Mouse (Mus musculus) heart, embryonic 11.5 days (tissue): ENCODE results near the gene Kcnj9. TPM values are rescaled to one million over a fixed set of nuclear protein-coding genes. Genes with fewer than 3 reads are reported as not detected.

Experiments used
- ATAC-seq: fragments of 200-750 bp; cut with Nextera tagmentation; replicated peaks from 2 replicates; pipeline ENCODE4 v1.8.0; 2017; ENCODE audit warnings: moderate library complexity; ENCODE audit not compliant: insufficient number of reproducible peaks, low FRiP score, low TSS enrichment
- H3K27ac ChIP-seq: fragments of 300-500 bp; sonication (generic); 2 replicates; pipeline ENCODE4 v1.5.1; 2014; ENCODE audit warnings: mild to moderate bottlenecking, low read depth, low read length
- H3K27me3 ChIP-seq: fragments of 300-500 bp; sonication (generic); 2 replicates; pipeline ENCODE4 v1.6.1; 2014; ENCODE audit warnings: mild to moderate bottlenecking, low read length, mixed read lengths; ENCODE audit not compliant: control insufficient read depth, insufficient read depth
- H3K36me3 ChIP-seq: fragments of 300-500 bp; sonication (generic); 2 replicates; pipeline ENCODE4 v1.6.1; 2014; ENCODE audit warnings: mild to moderate bottlenecking, low read length, moderate library complexity, mixed read lengths; ENCODE audit not compliant: control insufficient read depth, insufficient read depth
- H3K4me1 ChIP-seq: fragments of 300-500 bp; sonication (generic); 2 replicates; pipeline ENCODE4 v1.6.1; 2014; ENCODE audit warnings: low read length; ENCODE audit not compliant: control insufficient read depth, insufficient read depth
- H3K4me2 ChIP-seq: fragments of 300-500 bp; sonication (generic); 2 replicates; pipeline ENCODE4 v1.6.1; 2014; ENCODE audit warnings: mild to moderate bottlenecking, moderate library complexity
- H3K4me3 ChIP-seq: fragments of 300-500 bp; sonication (generic); 2 replicates; pipeline ENCODE4 v1.5.1; 2014; ENCODE audit warnings: low read depth, low read length
- H3K9ac ChIP-seq: fragments of 300-500 bp; sonication (generic); 2 replicates; pipeline ENCODE4 v1.6.1; 2014; ENCODE audit warnings: mild to moderate bottlenecking, low read depth, low read length, moderate library complexity
- H3K9me3 ChIP-seq: fragments of 300-500 bp; sonication (generic); replicated peaks from 2 replicates; pipeline ENCODE4 v1.6.1; 2016; ENCODE audit warnings: low read length; ENCODE audit not compliant: control insufficient read depth
- WGBS: fragments of 180-500 bp; shearing (Covaris S2); extraction: QIAGEN DNeasy Blood & Tissue Kit; methylation state at CpG from one replicate; pipeline ENCODE4 v1.1.7; 2014; ENCODE audit not compliant: insufficient replicate concordance; 5-methylcytosine and 5-hydroxymethylcytosine counted together
- polyA plus RNA-seq: library from polyadenylated mRNA; unstranded; fragments of >200 nt; fragmentation: Nextera tagmentation; extraction: Ambion mirVana; gene quantifications from 2 replicates; pipeline ENCODE4 v1.2.1, GENCODE M21; 2014

The Kcnj9 gene
- polyA plus RNA-seq, 1 experiment from 2014 or later: 0.59 TPM

DNA sequence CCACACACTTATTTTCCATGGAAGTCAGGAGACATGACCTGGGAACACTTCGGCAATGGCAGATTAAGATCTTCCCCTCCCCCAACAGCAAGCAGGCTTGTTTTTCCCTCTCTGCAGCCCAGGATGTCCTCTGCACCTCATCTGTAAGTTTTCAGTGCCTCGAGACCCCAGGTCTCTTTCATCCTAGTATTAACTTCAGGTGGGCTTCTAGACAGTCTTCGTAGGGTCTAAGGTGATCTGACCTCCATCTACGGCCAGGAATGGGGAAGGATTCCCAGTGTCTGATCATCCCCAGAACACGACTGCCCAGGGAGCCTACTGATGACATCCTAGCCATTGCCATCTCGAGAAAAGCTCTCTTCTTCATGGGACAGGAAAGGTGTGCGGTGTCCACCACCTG lies 657 bp downstream of the Kcnj9 start:
- Histone ChIP-seq H3K4me2 (no peak overlapping the region), H3K4me3 (no peak overlapping the region), H3K9ac (no peak overlapping the region), H3K27me3 (peaks cover 68% of the 10 kb centered on the region), H3K27ac (no peak overlapping the region), H3K9me3 (0 out of 2 replicates have a peak, but pooled peaks cover 2% of the 10 kb centered on the region), H3K4me1 (peaks cover 4% of the 10 kb centered on the region; the same call in 1 of the 2 replicates), H3K36me3 (no peaks in the 10 kb centered on the region)
- WGBS: 67% methylated on average over 7 of the region's 7 CpGs
- no peak for ATAC-seq

DNA sequence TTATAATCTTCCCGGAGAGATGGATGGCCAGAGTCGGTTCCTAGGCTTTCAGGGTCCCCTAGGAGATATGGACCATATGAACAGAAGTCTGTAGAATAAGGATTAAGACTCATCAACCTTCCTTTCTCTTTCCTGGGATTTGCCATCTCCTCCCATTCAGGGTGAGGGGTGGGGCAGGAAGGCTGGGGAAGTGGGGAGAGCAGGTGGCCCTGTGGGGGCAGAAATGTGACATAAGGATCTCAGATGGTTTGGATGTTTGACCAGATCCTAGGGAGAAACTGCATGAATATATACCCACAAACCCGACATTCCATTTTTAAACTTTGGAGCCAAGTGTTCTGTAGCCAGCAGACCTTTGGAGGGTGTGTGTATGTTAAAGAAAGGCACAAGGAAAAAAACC lies 1.1 kb downstream of the Kcnj9 start:
- Histone ChIP-seq H3K9ac (no peak overlapping the region), H3K27me3 (peaks cover 65% of the 10 kb centered on the region), H3K4me2 (no peak overlapping the region), H3K9me3 (0 out of 2 replicates have a peak, but pooled peaks cover 2% of the 10 kb centered on the region), H3K36me3 (no peaks in the 10 kb centered on the region), H3K4me3 (no peak overlapping the region), H3K27ac (no peak overlapping the region), H3K4me1 (peaks cover 4% of the 10 kb centered on the region; the same call in 1 of the 2 replicates)
- WGBS: 80% methylated on average over 3 of the region's 3 CpGs
- no peak for ATAC-seq

DNA sequence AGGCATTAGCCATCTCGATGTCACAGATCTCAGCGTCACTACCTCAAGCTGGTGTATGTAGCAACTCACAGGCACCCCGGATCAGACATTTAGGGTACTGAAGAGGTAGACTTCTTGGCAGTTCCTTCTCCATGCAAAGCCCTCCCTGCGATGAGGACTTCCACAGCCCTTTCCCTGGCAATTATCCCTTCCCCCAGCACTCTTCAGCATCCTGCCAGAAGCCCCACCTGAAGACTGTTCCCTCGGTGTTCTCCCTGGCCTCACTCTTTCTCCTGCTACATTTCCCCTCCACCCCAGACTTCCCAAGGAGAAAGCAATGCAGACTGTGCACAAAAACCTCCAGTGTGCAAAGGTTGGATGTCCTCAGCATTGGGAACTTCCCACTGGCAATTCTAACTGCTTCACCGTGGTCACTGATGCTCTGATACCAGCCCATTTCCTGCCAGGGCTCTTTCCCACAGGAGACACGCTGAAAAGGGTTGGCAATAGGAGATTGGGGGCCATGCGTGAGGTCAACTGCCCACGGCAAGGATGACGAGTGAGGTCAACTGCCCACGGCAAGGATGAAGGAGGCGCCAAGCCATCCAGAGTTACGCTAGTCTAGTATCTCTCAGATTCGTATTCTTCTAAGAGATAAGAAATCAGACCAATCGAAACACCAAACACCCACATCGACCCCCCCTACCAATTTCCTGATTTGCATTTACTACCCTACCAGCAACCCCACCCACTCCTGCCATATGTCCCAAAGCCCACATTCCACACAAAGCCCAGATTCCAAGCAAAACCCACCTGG lies 1.7 kb downstream of the Kcnj9 start:
- no peak for ATAC-seq
- no peak overlapping the region for H3K4me2 ChIP-seq
- H3K4me3 ChIP-seq: no peak overlapping the region
- H3K4me1 ChIP-seq: peaks cover 4% of the 10 kb centered on the region; the same call in 1 of the 2 replicates
- WGBS: 74% methylated on average over 16 of the region's 16 CpGs
- peaks cover 69% of the 10 kb centered on the region for H3K27me3 ChIP-seq
- no peaks in the 10 kb centered on the region for H3K36me3 ChIP-seq
- 0 out of 2 replicates have a peak, but pooled peaks cover 2% of the 10 kb centered on the region for H3K9me3 ChIP-seq
- no peak overlapping the region for H3K9ac ChIP-seq
- no peak overlapping the region for H3K27ac ChIP-seq

DNA sequence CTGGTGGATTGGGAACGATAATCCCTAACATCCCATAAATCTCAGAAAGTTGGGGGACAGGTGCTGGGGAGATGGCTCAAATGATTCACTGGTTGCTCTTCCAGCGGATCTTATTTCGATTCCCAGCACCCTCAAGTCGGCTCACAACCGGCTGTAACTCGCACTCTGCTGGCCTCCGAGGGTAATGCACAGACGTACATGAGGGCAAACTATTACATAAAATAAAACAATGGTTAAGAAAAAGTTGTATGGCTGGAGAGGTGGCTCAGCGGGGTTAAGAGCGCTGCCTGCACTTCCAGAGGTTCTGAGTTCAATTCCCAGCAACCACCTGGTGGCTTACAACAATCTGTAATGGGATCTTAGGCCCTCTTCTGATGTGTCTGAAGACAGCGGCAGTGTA lies 2.4 kb downstream of the Kcnj9 start:
- no peak overlapping the region for H3K27ac ChIP-seq
- peaks cover 4% of the 10 kb centered on the region; the same call in 1 of the 2 replicates for H3K4me1 ChIP-seq
- H3K4me3 ChIP-seq: peak overlapping the region; percentile 38
- WGBS: 39% methylated on average over 11 of the region's 11 CpGs
- H3K36me3 ChIP-seq: no peaks in the 10 kb centered on the region
- no peak overlapping the region for H3K9ac ChIP-seq
- peaks cover 75% of the 10 kb centered on the region for H3K27me3 ChIP-seq
- 0 out of 2 replicates have a peak, but pooled peaks cover 2% of the 10 kb centered on the region for H3K9me3 ChIP-seq
- H3K4me2 ChIP-seq: peak overlapping the region; percentile 78
- no peak for ATAC-seq

DNA sequence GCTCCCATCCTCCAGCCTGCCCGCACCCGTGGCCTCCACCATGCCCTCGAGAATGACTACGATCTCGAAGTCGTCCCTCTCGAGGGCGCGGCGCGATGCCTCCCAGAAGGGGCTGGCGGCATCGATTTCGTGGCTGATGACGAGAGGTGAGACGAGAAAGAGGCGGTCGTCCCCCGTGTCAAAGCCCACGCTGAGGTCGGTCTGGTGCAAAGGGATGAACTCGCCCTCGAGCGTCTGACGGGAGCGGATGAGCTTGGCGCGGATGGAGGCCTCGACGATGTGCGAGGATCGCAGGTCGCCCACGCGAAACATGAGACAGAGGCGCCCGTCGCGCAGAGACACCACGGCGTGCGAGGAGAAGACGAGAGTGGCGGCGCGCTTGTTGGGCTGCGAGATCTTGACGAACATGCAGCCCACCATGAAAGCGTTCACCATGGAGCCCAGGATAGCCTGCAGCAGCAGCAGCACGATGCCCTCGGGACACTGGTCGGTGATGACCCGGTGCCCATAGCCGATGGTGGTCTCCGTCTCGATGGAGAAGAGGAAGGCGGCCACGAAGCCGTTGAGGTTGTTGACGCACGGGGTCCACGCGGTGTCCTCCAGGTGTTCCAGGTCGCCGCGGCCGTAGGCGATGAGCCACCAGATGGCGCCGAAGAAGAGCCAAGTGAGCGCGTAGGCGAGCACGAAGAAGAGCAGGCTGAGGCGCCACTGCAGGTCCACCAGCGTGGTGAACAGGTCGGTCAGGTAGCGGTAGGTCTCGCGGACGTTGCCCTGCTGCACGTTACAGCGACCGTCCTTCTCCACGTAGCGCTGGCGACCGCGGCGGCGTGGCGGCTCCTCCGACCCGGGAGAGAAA lies 3.2 kb downstream of the Kcnj9 start:
- Histone ChIP-seq H3K4me1 (peaks cover 4% of the 10 kb centered on the region; the same call in 1 of the 2 replicates), H3K4me2 (peak overlapping the region; percentile 78), H3K27me3 (peaks cover 69% of the 10 kb centered on the region), H3K27ac (no peak overlapping the region), H3K9me3 (0 out of 2 replicates have a peak, but pooled peaks cover 2% of the 10 kb centered on the region), H3K4me3 (peak overlapping the region; percentile 38), H3K36me3 (no peaks in the 10 kb centered on the region), H3K9ac (no peak overlapping the region; the same call in 1 of the 2 replicates)
- 13% methylated on average over 94 of the region's 94 CpGs for WGBS
- ATAC-seq: no peak

DNA sequence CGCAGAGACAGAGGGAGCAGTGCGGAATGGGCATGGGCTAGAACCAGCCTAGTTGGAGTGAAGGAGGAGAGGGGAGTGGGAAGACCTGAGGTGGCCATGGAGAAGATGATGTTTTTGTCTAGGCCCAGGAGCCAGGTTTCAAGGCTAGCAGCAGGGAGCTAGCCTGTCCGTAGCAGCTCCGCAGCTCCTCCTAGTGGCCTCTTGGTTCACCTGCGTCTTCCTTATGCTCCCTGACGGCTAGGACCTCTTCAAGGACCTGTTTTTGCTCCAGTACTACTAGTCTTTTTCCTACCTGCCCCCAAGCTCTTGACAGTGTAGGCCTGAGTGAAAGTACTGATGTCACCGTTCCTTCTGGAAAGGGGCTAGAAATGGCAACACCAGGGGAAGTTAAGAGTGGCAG lies 4.4 kb downstream of the Kcnj9 start:
- ATAC-seq: no peak
- no peak overlapping the region for H3K4me2 ChIP-seq

DNA sequence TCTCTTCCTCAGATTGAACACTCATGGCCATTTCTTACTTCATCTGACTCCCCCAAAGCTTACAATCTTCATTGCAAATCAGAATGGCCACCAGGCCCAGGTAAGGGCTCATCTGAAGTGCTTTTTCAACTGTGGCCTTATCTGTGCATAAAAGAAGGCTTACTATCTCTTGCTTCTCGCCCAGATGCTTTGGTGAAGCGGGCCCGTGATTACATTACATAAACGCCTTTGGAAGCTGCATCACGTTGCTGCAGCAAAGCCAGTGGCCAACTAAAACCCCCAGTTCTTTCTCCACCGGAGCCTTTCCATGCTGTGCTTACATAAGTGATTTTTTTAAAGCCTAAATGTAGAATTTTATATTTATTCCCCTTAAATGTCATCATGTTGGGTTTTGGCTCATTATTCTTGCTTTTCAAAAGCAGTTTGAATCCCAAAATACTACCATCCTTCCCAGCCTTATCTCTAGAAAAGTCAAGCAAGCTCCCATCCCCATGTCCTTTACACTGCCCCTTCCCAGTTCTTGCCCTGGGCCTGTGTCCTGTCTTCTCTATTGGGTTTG lies 5.2 kb downstream of the Kcnj9 start:
- Histone ChIP-seq H3K9ac (no peak overlapping the region), H3K9me3 (0 out of 2 replicates have a peak, but pooled peaks cover 2% of the 10 kb centered on the region), H3K4me3 (no peak overlapping the region), H3K4me2 (no peak overlapping the region), H3K27ac (no peak overlapping the region), H3K4me1 (peaks cover 4% of the 10 kb centered on the region; the same call in 1 of the 2 replicates), H3K27me3 (peaks cover 54% of the 10 kb centered on the region), H3K36me3 (no peaks in the 10 kb centered on the region)
- ATAC-seq: no peak
- 38% methylated on average over 6 of the region's 6 CpGs for WGBS

More for the DNA sequence above, 4.4 kb downstream of the Kcnj9 start:
- H3K27me3 ChIP-seq: peaks cover 62% of the 10 kb centered on the region
- H3K9ac ChIP-seq: no peak overlapping the region
- no peaks in the 10 kb centered on the region for H3K36me3 ChIP-seq
- H3K4me1 ChIP-seq: peaks cover 4% of the 10 kb centered on the region; the same call in 1 of the 2 replicates
- WGBS: 10% methylated on average over 7 of the region's 7 CpGs
- no peak overlapping the region for H3K27ac ChIP-seq
- no peak overlapping the region for H3K4me3 ChIP-seq
- H3K9me3 ChIP-seq: 0 out of 2 replicates have a peak, but pooled peaks cover 2% of the 10 kb centered on the region

DNA sequence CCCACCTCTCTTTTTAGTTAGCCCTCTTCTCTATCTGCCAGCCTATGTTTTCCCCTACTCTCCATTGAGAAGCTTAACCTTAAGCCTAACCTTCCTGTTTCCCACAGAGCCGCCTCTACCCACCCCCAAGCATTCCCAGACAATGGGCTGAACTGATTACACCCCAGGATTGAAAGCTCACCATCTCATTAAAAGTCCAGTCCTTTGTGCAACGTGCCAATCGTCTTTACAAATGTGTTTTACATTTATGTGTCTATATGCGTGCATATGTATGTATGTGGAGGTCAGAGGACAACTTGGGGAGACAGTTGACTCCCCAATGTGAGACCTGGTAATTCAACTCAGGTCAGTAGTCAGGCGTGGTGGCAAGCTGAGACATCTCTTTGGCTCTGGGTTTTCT lies 5.8 kb downstream of the Kcnj9 start:
- peaks cover 4% of the 10 kb centered on the region; the same call in 1 of the 2 replicates for H3K4me1 ChIP-seq
- H3K27ac ChIP-seq: no peak overlapping the region
- no peak overlapping the region for H3K4me3 ChIP-seq
- H3K9me3 ChIP-seq: 0 out of 2 replicates have a peak, but pooled peaks cover 2% of the 10 kb centered on the region
- 36% methylated on average over 5 of the region's 5 CpGs for WGBS
- H3K4me2 ChIP-seq: no peak overlapping the region
- peaks cover 50% of the 10 kb centered on the region for H3K27me3 ChIP-seq
- 0 out of 2 replicates have a peak overlapping the region, but pooled peaks have one; percentile 16 for H3K9ac ChIP-seq
- no peak for ATAC-seq
- H3K36me3 ChIP-seq: no peaks in the 10 kb centered on the region
